Comparison of ENCODE assay signal across 20 mouse cellular contexts in genomic region chr7:70810411-70811090, GRCm38 (mm10).
DNase-seq lines count a peak whose midpoint lies in the region; ATAC-seq and TF ChIP-seq lines count a peak whose summit lies in the region.
"Had no signal": no experiment of that assay in that cellular context is flagged by ENCODE, and none has a peak within 500 bp of the region (broad histone marks: within the 10 kb centered on the region; RNA-seq: fewer than 3 reads in every experiment).

No protein-coding gene starts in this region.

- H3K27me3 ChIP-seq in intestine, embryonic 14.5 days (replicated peaks; ENCODE audit: control insufficient read depth, insufficient read depth, low read length): no peaks in the 10 kb centered on the region
- H3K27me3 ChIP-seq in intestine, embryonic 16.5 days (replicated peaks; ENCODE audit: control insufficient read depth, insufficient read depth, low read length): no peaks in the 10 kb centered on the region
- no peaks in the 10 kb centered on the region for H3K27me3 ChIP-seq in liver, adult 2 months (ENCODE audit: control insufficient read depth, insufficient read depth, low read length)
- H3K27me3 ChIP-seq in liver, embryonic 11.5 days (replicated peaks; ENCODE audit: control insufficient read depth, insufficient read depth, low read length): no peaks in the 10 kb centered on the region
- H3K27me3 ChIP-seq in embryonic facial prominence, embryonic 12.5 days: no peaks in the 10 kb centered on the region
- H3K27me3 ChIP-seq in thymus, adult 2 months (ENCODE audit: control insufficient read depth, insufficient read depth, low read length): no peaks in the 10 kb centered on the region
- H3K27me3 ChIP-seq in forebrain, embryonic 15.5 days: no peaks in the 10 kb centered on the region
- H3K27me3 ChIP-seq: midbrain, embryonic 13.5 days; Patski; stomach, embryonic 15.5 days had no signal

- no peaks in the 10 kb centered on the region for H3K36me3 ChIP-seq in intestine, embryonic 14.5 days (ENCODE audit: control insufficient read depth, insufficient read depth, low read length)
- H3K36me3 ChIP-seq in intestine, embryonic 16.5 days (ENCODE audit: control insufficient read depth, insufficient read depth, low read length): no peaks in the 10 kb centered on the region
- no peaks in the 10 kb centered on the region for H3K36me3 ChIP-seq in liver, adult 2 months (ENCODE audit: control insufficient read depth, insufficient read depth, low read length)
- no peaks in the 10 kb centered on the region for H3K36me3 ChIP-seq in liver, embryonic 11.5 days (ENCODE audit: control insufficient read depth, insufficient read depth, low read length)
- no peaks in the 10 kb centered on the region for H3K36me3 ChIP-seq in embryonic facial prominence, embryonic 12.5 days
- no peaks in the 10 kb centered on the region for H3K36me3 ChIP-seq in thymus, adult 2 months (ENCODE audit: control insufficient read depth, insufficient read depth, low read length)
- no peaks in the 10 kb centered on the region for H3K36me3 ChIP-seq in forebrain, embryonic 15.5 days
- H3K36me3 ChIP-seq: embryonic facial prominence, embryonic 15.5 days; limb, embryonic 15.5 days; midbrain, embryonic 13.5 days; stomach, embryonic 15.5 days had no signal

- H3K4me1 ChIP-seq in intestine, embryonic 14.5 days (replicated peaks; ENCODE audit: control insufficient read depth, insufficient read depth, low read length): peaks cover 10% of the 10 kb centered on the region; the same call in 1 of the 2 replicates
- no peaks in the 10 kb centered on the region for H3K4me1 ChIP-seq in intestine, embryonic 16.5 days (ENCODE audit: control insufficient read depth, insufficient read depth, low read length)
- H3K4me1 ChIP-seq in liver, adult 2 months (ENCODE audit: control insufficient read depth, insufficient read depth, low read length): no peaks in the 10 kb centered on the region
- H3K4me1 ChIP-seq in liver, embryonic 11.5 days (replicated peaks; ENCODE audit: control insufficient read depth, insufficient read depth, low read length): no peaks in the 10 kb centered on the region
- peaks cover 13% of the 10 kb centered on the region for H3K4me1 ChIP-seq in embryonic facial prominence, embryonic 12.5 days
- H3K4me1 ChIP-seq in thymus, adult 2 months (replicated peaks; ENCODE audit: control insufficient read depth, insufficient read depth, low read length): no peaks in the 10 kb centered on the region
- no peaks in the 10 kb centered on the region for H3K4me1 ChIP-seq in forebrain, embryonic 15.5 days
- H3K4me1 ChIP-seq: midbrain, embryonic 13.5 days; stomach, embryonic 15.5 days had no signal

- ATAC-seq in intestine, embryonic 14.5 days (replicated peaks; ENCODE audit: low FRiP score, low TSS enrichment, low read depth): 0 out of 2 replicates have a peak, but pooled peaks have one; percentile 32
- no peak; the same call in 1 of the 2 replicates for ATAC-seq in intestine, embryonic 16.5 days
- no peak for ATAC-seq in liver, embryonic 11.5 days (replicated peaks; ENCODE audit: low FRiP score)
- no peak for ATAC-seq in embryonic facial prominence, embryonic 12.5 days (ENCODE audit: insufficient number of reproducible peaks, insufficient read depth, low FRiP score, low TSS enrichment)
- no peak for ATAC-seq in forebrain, embryonic 15.5 days (replicated peaks)
- ATAC-seq: forebrain, embryonic 14.5 days; hindbrain, postnatal 0 days; midbrain, embryonic 13.5 days; Patski had no signal

- H3K27ac ChIP-seq in intestine, embryonic 14.5 days (ENCODE audit: low read depth): no peak overlapping the region
- no peak overlapping the region for H3K27ac ChIP-seq in intestine, embryonic 16.5 days (ENCODE audit: low read length)
- H3K27ac ChIP-seq in liver, adult 2 months (replicated peaks; ENCODE audit: insufficient read depth, low read depth, low read length): 0 out of 2 replicates have a peak overlapping the region, but pooled peaks have one; percentile 12
- no peak overlapping the region for H3K27ac ChIP-seq in liver, embryonic 11.5 days (ENCODE audit: low read depth, low read length)
- H3K27ac ChIP-seq in embryonic facial prominence, embryonic 12.5 days: 0 out of 2 replicates have a peak overlapping the region, but pooled peaks have one; percentile 32
- H3K27ac ChIP-seq in thymus, adult 2 months (ENCODE audit: control insufficient read depth, insufficient read depth, low read length): no peak overlapping the region
- no peak overlapping the region for H3K27ac ChIP-seq in forebrain, embryonic 15.5 days (replicated peaks)
- H3K27ac ChIP-seq: embryonic facial prominence, embryonic 15.5 days; hindbrain, postnatal 0 days; limb, embryonic 15.5 days; midbrain, embryonic 13.5 days; stomach, embryonic 15.5 days had no signal

- no peak for TF ChIP-seq CTCF in liver, adult 2 months (IDR thresholded peaks at IDR 0.05; ENCODE audit: low read depth, low read length)
- TF ChIP-seq CTCF in thymus, adult 2 months (IDR thresholded peaks at IDR 0.05; ENCODE audit: borderline replicate concordance, control insufficient read depth, extremely low read depth, insufficient read depth, low read length, poor library complexity): no peak

- H3K9me3 ChIP-seq in intestine, embryonic 14.5 days (ENCODE audit: control insufficient read depth, low read length): no peaks in the 10 kb centered on the region
- no peaks in the 10 kb centered on the region for H3K9me3 ChIP-seq in intestine, embryonic 16.5 days (ENCODE audit: control insufficient read depth, low read length)
- H3K9me3 ChIP-seq in liver, embryonic 11.5 days (ENCODE audit: control insufficient read depth, low read length): no peaks in the 10 kb centered on the region
- no peaks in the 10 kb centered on the region for H3K9me3 ChIP-seq in embryonic facial prominence, embryonic 12.5 days
- H3K9me3 ChIP-seq in forebrain, embryonic 15.5 days: no peaks in the 10 kb centered on the region
- H3K9me3 ChIP-seq: embryonic facial prominence, embryonic 15.5 days; limb, embryonic 15.5 days; midbrain, embryonic 13.5 days; stomach, embryonic 15.5 days had no signal

- no peak overlapping the region for H3K4me2 ChIP-seq in intestine, embryonic 14.5 days (ENCODE audit: low read length)
- H3K4me2 ChIP-seq in intestine, embryonic 16.5 days (ENCODE audit: low read depth, low read length): no peak overlapping the region
- no peak overlapping the region for H3K4me2 ChIP-seq in liver, embryonic 11.5 days
- H3K4me2 ChIP-seq in embryonic facial prominence, embryonic 12.5 days (replicated peaks): no peak overlapping the region
- H3K4me2 ChIP-seq in forebrain, embryonic 15.5 days (replicated peaks): no peak overlapping the region
- H3K4me2 ChIP-seq: embryonic facial prominence, embryonic 15.5 days; heart, embryonic 11.5 days; limb, embryonic 15.5 days; midbrain, embryonic 13.5 days; stomach, embryonic 15.5 days had no signal

- no peak for DNase-seq in intestine, embryonic 14.5 days (ENCODE audit: low spot score)
- no peak for DNase-seq in liver, adult 2 months (ENCODE audit: extremely low read depth, low read depth, low spot score)
- no peak for DNase-seq in liver, embryonic 11.5 days (ENCODE audit: low spot score)
- peak; percentile 29 for DNase-seq in NIH3T3 (ENCODE audit: low read depth)
- no peak for DNase-seq in thymus, adult 2 months
- DNase-seq: adrenal gland, postnatal 36 days; cerebellum, adult 9-10 months; kidney, adult 11 months; thymus, postnatal 36 days had no signal

- H3K9ac ChIP-seq in intestine, embryonic 14.5 days (ENCODE audit: low read length): no peak overlapping the region
- no peak overlapping the region for H3K9ac ChIP-seq in intestine, embryonic 16.5 days (ENCODE audit: low read depth, low read length)
- no peak overlapping the region for H3K9ac ChIP-seq in liver, adult 2 months (ENCODE audit: low read depth, low read length)
- no peak overlapping the region for H3K9ac ChIP-seq in liver, embryonic 11.5 days (ENCODE audit: low read depth, low read length)
- no peak overlapping the region for H3K9ac ChIP-seq in embryonic facial prominence, embryonic 12.5 days
- H3K9ac ChIP-seq in forebrain, embryonic 15.5 days (replicated peaks): no peak overlapping the region
- H3K9ac ChIP-seq: embryonic facial prominence, embryonic 15.5 days; limb, embryonic 15.5 days; midbrain, embryonic 13.5 days; stomach, embryonic 15.5 days had no signal

- TF ChIP-seq POLR2A in liver, adult 2 months (IDR thresholded peaks at IDR 0.05; ENCODE audit: extremely low read depth, insufficient read depth, low read length): no peak
- no peak for TF ChIP-seq POLR2A in thymus, adult 2 months (IDR thresholded peaks at IDR 0.05; ENCODE audit: control insufficient read depth, extremely low read depth, insufficient read depth, low read length, poor library complexity)

- 43% methylated on average over 18 of the region's 18 CpGs for WGBS in intestine, embryonic 14.5 days
- WGBS in intestine, embryonic 16.5 days: 62% methylated on average over 18 of the region's 18 CpGs
- WGBS in liver, adult 2 months: 85% methylated on average over 18 of the region's 18 CpGs
- 77% methylated on average over 18 of the region's 18 CpGs for WGBS in liver, embryonic 11.5 days
- WGBS in embryonic facial prominence, embryonic 12.5 days: 64% methylated on average over 18 of the region's 18 CpGs
- 88% methylated on average over 18 of the region's 18 CpGs for WGBS in thymus, adult 2 months
- 92% methylated on average over 18 of the region's 18 CpGs for WGBS in forebrain, embryonic 15.5 days

- no peak overlapping the region for H3K4me3 ChIP-seq in intestine, embryonic 14.5 days (ENCODE audit: low read depth, low read length)
- H3K4me3 ChIP-seq in intestine, embryonic 16.5 days (ENCODE audit: low read length): no peak overlapping the region
- no peak overlapping the region for H3K4me3 ChIP-seq in liver, adult 2 months (ENCODE audit: insufficient read depth, low read depth, low read length)
- no peak overlapping the region for H3K4me3 ChIP-seq in liver, embryonic 11.5 days (ENCODE audit: low read depth, low read length)
- H3K4me3 ChIP-seq in embryonic facial prominence, embryonic 12.5 days: no peak overlapping the region
- no peak overlapping the region for H3K4me3 ChIP-seq in thymus, adult 2 months (ENCODE audit: control insufficient read depth, insufficient read depth, low read length)
- H3K4me3 ChIP-seq in forebrain, embryonic 15.5 days: no peak overlapping the region
- H3K4me3 ChIP-seq: embryonic facial prominence, embryonic 15.5 days; limb, embryonic 15.5 days; midbrain, embryonic 13.5 days; stomach, embryonic 15.5 days had no signal

- H3K79me2 ChIP-seq in liver, adult 2 months (ENCODE audit: control insufficient read depth, insufficient read depth, low read length): no peaks in the 10 kb centered on the region

Comparison
In these comparisons a context has a peak if more than half of its experiments do, and no peak if none do; other contexts are left out.
1. H3K27ac ChIP-seq: peak in liver, adult 2 months (single experiment) and embryonic facial prominence, embryonic 12.5 days (single experiment); none in intestine, embryonic 14.5 days (single experiment), intestine, embryonic 16.5 days (single experiment), liver, embryonic 11.5 days (single experiment), thymus, adult 2 months (single experiment) and forebrain, embryonic 15.5 days (single experiment).